Mouse (Mus musculus) cerebellum, adult 18-20 months (tissue): ENCODE results near the gene Slit3.
A peak's percentile ranks its signal among the peaks of the same experiment; 100 is the strongest.

ENCODE experiments used
- DNase-seq, 2 experiments: peaks; one replicate each; pipeline ENCODE4 v3.0.0; 2021

The Slit3 gene

DNA sequence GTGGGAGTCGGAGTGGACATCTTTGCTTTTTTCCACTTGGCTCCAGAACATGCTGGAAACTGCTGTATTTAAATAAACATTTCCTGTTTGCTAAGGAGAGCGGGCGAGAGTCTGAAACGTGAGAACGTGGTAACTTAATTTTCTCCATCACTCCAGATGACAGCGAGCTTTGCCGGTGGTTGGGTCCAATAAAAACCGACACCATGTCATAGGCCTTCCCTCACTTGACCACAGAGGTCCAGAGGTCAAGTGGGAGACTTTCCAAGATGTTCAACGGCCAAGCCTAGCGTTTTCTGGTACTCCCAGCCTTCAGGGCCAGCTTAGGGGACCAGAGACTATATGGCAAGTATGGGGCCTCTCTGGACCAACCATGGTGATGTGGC lies 4.1 kb downstream of the Slit3 start:
- no peak for DNase-seq

DNA sequence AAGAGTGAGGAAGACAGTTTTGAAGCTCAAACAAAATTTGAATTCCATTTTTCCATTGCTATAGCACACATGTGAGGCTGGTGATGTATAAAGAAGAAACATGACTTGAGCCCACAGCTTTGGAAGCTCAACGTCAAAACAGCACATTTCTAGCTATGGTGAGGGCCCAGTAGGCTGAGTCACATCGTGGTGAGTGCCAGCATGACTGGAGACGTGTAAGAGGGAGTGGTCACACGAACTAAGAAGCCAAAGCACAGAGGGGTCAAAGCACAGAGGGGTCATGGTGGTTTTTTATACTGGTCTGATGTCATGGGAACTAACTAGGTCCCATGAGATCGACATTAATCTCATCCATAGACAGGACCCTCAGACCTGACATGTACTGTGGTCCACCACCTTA lies 10.7 kb downstream of the Slit3 start:
- no peak for DNase-seq

DNA sequence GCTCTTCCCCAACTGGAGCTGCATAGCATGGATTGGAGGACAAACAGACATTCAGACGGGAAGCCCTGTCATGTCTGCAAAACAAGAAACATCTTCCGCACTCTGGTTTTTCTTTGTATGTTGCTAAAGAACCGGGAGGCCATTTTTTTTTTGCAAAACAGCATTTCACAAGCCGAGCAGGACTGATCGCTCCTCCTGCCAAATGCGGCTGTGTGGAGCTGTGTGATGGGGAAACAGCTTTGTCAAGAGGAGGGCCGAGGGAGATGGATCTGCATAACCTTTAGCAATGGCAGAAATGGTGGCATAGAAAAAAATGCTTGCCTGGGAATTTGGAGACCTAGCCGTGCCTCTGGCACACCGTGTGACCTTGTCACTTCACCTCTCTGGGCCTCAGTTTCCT lies 15.6 kb downstream of the Slit3 start:
- no peak for DNase-seq

GRCm38 (mm10) chr11:35140092-35140491 lies 19.1 kb downstream of the Slit3 start:
- DNase-seq: no peak

- no peak for DNase-seq
Observed at GRCm38 (mm10) chr11:35142202-35142601, 21.2 kb downstream of the Slit3 start.

GRCm38 (mm10) chr11:35142698-35143360 lies 21.8 kb downstream of the Slit3 start:
- peak; percentile 27 to 45 for DNase-seq

- DNase-seq: no peak
Observed at GRCm38 (mm10) chr11:35147818-35148445, 26.9 kb downstream of the Slit3 start.

GRCm38 (mm10) chr11:35151539-35151951 lies 30.5 kb downstream of the Slit3 start:
- DNase-seq: no peak

DNA sequence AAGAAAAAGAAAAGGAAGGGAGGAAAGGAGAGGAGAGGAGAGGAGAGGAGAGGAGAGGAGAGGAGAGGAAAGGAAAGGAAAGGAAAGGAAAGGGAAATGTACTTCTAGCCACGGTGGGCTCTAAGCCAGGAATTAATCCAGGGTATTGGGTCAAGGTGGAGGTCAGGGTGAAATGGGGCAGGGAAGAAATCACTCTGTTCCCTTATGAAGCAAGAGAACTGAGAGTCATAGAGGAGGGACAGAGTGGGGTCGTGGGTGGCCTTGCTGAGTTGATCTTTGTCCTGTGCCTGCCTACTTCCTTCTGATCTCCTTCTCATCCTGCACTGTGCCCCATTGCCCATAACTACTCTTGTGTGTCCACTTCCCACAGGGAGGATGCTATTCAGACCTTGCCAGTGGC lies 31.9 kb downstream of the Slit3 start:
- DNase-seq: no peak

GRCm38 (mm10) chr11:35154449-35154848 lies 33.4 kb downstream of the Slit3 start:
- DNase-seq: no peak

DNA sequence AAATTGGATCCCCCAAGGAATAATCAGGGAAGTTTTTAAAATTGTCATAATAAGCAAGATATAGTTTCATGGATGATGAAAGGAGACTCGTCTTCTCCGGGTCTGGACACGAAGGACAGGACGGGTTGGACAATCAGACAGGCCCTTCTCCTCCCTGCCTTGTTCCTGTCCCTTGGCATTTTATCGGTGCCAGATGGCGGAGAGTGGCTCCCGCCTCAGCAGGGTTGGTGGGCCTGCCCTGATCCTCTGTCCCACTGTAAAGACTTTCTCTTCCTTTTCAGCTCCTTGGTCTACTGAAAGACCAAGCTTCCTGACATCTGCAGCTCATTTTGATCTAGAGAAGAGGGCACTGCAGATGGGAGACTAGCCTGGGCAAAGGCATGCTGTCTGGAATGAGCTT lies 34.3 kb downstream of the Slit3 start:
- peak; percentile 58 to 68 for DNase-seq

DNA sequence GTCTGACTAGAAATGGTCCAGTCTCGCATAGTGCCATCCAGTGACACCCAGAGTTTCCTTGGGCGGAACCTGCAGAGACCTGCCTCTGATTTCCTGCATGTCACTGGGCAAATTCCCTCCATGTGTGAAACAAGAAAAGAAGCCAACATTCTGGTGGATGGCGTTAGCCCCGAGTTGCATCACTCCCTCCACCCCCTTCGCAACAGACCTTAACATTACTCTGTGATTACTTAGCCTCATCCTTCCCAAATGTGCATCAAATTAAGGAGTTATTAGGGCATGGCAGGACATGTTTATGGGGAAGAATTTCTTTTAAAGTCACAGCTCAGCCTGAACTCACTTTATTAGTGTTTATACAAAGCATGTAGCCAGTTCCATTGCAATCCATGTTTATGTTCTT lies 35.7 kb downstream of the Slit3 start:
- no peak for DNase-seq

GRCm38 (mm10) chr11:35160682-35161211 lies 39.7 kb downstream of the Slit3 start:
- DNase-seq: peak; percentile 52

GRCm38 (mm10) chr11:35163396-35163795 lies 42.4 kb downstream of the Slit3 start:
- DNase-seq: no peak

DNA sequence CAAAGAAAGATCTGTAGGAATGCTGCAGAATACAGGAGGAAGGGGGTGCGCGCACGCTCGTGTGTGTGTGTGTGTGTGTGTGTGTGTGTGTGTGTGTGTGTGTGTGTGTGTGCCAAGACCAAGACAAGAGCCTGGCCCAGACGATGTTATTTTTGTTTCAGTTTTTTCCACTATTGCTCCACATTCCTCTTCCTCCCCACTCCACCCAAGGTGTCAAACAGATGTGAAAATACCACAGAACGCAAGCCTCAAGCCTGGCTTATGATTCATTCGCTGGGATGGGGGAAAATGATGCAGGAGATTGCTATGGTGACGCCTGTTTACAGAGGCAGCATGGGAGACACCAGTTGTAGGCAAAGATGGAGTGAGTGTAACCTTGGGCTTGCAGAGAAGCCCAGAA lies 46.2 kb downstream of the Slit3 start:
- DNase-seq: no peak

DNA sequence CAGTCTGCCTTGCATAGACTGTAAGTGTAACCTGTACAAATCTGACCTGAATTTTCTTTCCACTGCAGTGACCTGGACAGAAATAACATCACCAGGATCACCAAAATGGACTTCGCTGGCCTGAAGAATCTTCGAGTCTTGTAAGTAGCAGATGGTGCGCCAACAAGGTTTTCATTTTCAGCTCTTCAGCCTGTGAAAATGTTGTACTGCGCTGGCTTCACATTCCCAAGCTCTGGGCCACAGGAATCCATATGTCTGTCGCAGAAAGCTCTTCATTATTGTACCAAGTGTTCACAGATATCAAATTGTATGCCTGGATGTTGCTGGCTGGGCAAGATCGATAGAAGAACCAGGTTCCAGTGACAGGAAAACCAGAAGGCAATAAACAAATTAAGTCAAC lies 50.5 kb downstream of the Slit3 start:
- DNase-seq: no peak

DNA sequence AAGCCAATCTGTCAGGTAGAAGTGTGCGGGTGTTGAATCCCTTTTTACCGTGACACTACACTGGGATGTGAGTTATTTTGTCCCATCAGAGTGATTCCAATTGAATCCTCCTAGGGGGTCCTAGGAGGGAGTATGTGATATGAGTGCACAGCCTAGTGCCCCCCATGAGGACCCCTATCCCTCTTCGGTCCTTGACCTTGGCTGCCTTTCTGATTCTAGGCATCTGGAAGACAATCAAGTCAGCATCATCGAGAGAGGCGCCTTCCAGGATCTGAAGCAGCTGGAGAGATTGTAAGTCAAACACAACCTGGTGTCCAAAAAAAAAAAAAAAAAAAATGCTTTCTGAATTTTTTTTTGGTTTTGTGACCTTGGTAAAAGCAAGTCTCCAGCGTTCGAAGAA lies 56.5 kb downstream of the Slit3 start:
- DNase-seq: no peak

DNA sequence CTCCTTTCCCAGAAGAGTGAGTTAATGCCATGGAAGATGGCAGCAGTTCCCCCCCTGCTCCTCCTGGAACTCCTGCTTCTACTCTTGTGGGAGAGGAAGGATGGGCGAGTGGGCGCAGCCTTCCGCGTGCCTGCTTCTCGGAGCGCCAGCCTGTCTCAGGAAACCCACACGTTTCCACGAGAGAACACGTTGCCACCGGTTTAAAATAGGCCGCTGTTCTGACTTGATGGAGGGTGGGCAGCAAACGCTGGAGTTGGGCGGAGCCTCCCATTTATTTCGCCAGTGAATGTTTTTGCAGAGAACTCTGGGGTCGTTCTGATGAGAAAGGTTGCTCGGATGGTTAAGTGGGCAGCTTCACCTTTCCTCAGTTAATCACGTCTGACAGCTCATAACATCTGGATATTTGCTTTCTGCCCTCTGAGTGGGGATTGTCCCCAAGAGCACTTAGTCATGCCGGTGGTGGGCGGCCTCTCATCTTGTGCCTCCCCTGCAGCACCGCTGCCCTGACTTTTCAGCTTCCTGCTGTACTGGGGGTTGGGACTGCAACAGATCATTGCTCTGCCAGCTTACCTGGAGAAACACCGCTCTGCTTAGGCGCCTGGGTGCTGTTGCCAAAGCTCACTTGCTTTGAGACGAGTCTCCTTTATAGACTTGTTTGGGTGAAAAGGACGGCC lies 57.3 kb downstream of the Slit3 start:
- no peak for DNase-seq

DNA sequence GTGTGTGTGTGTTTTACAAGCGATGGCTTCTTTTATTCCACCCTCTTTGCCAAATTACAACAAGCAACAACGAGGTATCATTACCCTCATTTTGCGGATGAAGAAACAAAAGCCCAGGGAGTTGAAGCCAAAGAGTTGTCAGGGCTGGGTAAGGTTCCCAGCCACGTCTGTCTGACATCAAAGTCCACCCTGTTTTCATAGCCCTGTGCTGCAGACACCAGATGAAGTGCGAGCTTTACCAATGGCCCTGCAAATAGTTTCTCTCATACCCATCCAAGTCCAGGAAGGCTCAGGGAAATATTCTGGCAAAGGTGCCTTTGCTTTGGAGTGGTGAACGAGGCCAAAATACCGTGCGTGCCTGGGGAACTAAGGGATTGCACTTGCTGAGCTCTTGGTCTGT lies 58.3 kb downstream of the Slit3 start:
- no peak for DNase-seq

- DNase-seq: no peak
Observed at GRCm38 (mm10) chr11:35182887-35183286, 61.9 kb downstream of the Slit3 start.

GRCm38 (mm10) chr11:35194826-35195225 lies 73.8 kb downstream of the Slit3 start:
- DNase-seq: no peak

DNA sequence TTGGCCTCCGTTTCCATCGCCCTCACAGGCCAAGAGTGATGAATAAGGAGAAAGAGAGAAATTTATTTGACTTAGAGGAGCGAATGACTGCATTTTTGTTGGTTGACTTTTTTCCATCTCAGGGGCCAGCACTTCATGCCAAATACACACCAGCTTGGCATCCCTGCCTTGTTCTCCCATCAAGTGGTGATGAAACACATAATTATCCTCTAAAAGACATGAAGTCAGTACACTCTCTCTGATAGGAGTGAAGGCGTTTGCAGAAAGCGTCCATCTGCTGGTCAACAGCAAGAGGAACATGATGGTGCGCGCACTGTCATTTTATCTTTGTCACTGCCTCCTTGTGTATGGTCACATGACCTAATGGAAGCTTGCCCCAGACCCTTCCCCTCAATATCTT lies 75.8 kb downstream of the Slit3 start:
- no peak for DNase-seq

- no peak for DNase-seq
Observed at GRCm38 (mm10) chr11:35198537-35199088, 77.6 kb downstream of the Slit3 start.

- no peak for DNase-seq
Observed at GRCm38 (mm10) chr11:35202332-35202731, 81.3 kb downstream of the Slit3 start.
